Mouse (Mus musculus): Measurements from ENCODE around the gene Fam189a1. TPM values are rescaled to one million over a fixed set of nuclear protein-coding genes. Genes with fewer than 3 reads are reported as not detected.

The Fam189a1 gene
- total and polyA plus RNA-seq, 3 experiments = 0.10 TPM; not detected in 2

DNA sequence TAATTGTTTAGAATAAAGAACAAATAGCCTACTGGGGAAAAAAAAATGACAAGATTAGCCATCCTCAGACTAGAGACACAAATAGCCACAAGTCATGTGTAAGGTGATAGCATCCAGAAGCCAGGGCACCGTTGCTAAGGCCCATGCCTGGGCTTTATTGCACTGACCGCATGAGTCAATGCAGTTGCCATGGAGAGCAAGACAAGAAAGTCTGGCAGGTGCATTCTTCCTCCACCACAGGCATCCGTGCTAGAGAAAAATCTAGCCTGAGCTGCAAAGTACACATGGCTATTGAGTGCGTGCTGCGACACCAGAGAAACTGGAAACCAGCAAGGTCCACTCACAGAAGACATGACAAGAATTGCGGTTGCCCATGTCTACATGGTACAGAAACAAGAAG, 347.5 kb downstream of the Fam189a1 start:
- H3K36me3 ChIP-seq (replicated peaks in 1 of 2; ENCODE audit: control insufficient read depth in 1 of 2, insufficient read depth in 1 of 2, low read length in 1 of 2) = no peaks in the 10 kb centered on the region
- TF ChIP-seq ELF1 (IDR thresholded peaks at IDR 0.05; ENCODE audit: low read depth, low read length) (no peak), TCF12 (IDR thresholded peaks at IDR 0.05; ENCODE audit: low read depth, low read length) (no peak), USF2 (conservative IDR thresholded peaks at IDR 0.05; ENCODE audit: low read depth, low read length) (no peak), MYC (IDR thresholded peaks at IDR 0.05; ENCODE audit: low read depth, low read length) (no peak), SMC3 (IDR thresholded peaks at IDR 0.05; ENCODE audit: low read depth, low read length) (no peak), MEF2A (IDR thresholded peaks at IDR 0.05; ENCODE audit: borderline replicate concordance, low read depth, low read length) (no peak), USF1 (IDR thresholded peaks at IDR 0.05; ENCODE audit: low read depth, low read length) (no peak), HCFC1 (IDR thresholded peaks at IDR 0.05; ENCODE audit: low read depth, low read length) (no peak), MAZ (IDR thresholded peaks at IDR 0.05; ENCODE audit: low read depth, low read length) (no peak), SIN3A (IDR thresholded peaks at IDR 0.05; ENCODE audit: low read length) (no peak), ZMIZ1 (IDR thresholded peaks at IDR 0.05; ENCODE audit: low read depth, low read length) (no peak), BHLHE40 (IDR thresholded peaks at IDR 0.05; ENCODE audit: low read depth, low read length) (no peak), POLR2AphosphoS2 (IDR thresholded peaks at IDR 0.05; ENCODE audit: low read depth, low read length) (no peak), ETS1 (conservative IDR thresholded peaks at IDR 0.05; ENCODE audit: low read depth, low read length) (no peak), ZKSCAN1 (IDR thresholded peaks at IDR 0.05; ENCODE audit: borderline replicate concordance, low read depth, low read length) (no peak), JUND (conservative IDR thresholded peaks at IDR 0.05; ENCODE audit: low read depth, low read length) (no peak), RAD21 (IDR thresholded peaks at IDR 0.05; ENCODE audit: low read depth, low read length) (no peak), POLR2A (IDR thresholded peaks at IDR 0.05; ENCODE audit: low read depth, low read length) (no peak), JUN (IDR thresholded peaks at IDR 0.05; ENCODE audit: insufficient read depth, low read depth, low read length) (no peak), CTCF (conservative IDR thresholded peaks at IDR 0.05 in 1 of 2, IDR thresholded peaks at IDR 0.05 in 1 of 2; ENCODE audit: low read depth in 2 of 2, low read length in 2 of 2) (no peak)
- in situ Hi-C loops (cut with MboI; ENCODE audit: low pct_ligation_motif_present, low pct_unique_long_range_greater_than_20kb, low sequenced_read_pairs) (no loop called here), dilution Hi-C loops (cut with MboI; ENCODE audit: extremely low pct_ligation_motif_present, extremely low pct_unique_long_range_greater_than_20kb, low sequenced_read_pairs) (no loop called here)
- no peak overlapping the region for H3K4me3 ChIP-seq (replicated peaks in 1 of 3; ENCODE audit: low read depth in 2 of 3, low read length in 2 of 3, poor library complexity in 1 of 3)
- H3K4me2 ChIP-seq (ENCODE audit: insufficient read depth, low read depth, poor library complexity, severe bottlenecking) = no peak overlapping the region
- H3K27me3 ChIP-seq (replicated peaks) = peaks cover 5% of the 10 kb centered on the region
- no peaks in the 10 kb centered on the region for H3K79me2 ChIP-seq (replicated peaks; ENCODE audit: control insufficient read depth, extremely low read depth, insufficient read depth, poor library complexity, severe bottlenecking)
- H3K4me1 ChIP-seq (ENCODE audit: control insufficient read depth in 1 of 2, insufficient read depth in 2 of 2) = no peaks in the 10 kb centered on the region
- no peak for DNase-seq (ENCODE audit: extremely low read depth)
- no peak overlapping the region for H3K27ac ChIP-seq (ENCODE audit: insufficient read depth, low read depth)
- no peaks in the 10 kb centered on the region for H3K9me3 ChIP-seq (replicated peaks; ENCODE audit: low read length)
- H3K9ac ChIP-seq (ENCODE audit: insufficient read depth, low read depth) = no peak overlapping the region

DNA sequence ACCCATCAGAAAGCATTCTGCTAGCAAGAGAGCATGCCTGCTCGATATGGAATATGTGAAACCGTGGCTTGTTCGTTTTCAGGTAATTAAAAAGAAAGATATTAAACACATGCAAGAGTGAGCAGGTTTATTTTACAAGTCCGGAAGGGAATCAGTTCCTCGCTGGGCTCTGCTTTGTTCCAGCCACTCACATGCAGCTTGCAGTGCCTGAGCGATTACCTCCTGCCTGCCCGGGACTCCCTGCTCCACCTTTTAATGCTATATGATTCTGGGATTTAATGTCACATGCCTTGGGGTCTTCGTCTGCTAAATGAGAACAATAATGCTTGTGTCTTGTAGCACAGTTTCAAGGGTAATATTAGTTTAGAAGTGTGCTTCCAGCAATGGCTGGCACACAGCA, 351.3 kb downstream of the Fam189a1 start:
- H3K27ac ChIP-seq (ENCODE audit: insufficient read depth, low read depth) = no peak overlapping the region
- H3K9me3 ChIP-seq (replicated peaks; ENCODE audit: low read length) = no peaks in the 10 kb centered on the region
- H3K79me2 ChIP-seq (replicated peaks; ENCODE audit: control insufficient read depth, extremely low read depth, insufficient read depth, poor library complexity, severe bottlenecking) = no peaks in the 10 kb centered on the region
- TF ChIP-seq USF2 (conservative IDR thresholded peaks at IDR 0.05; ENCODE audit: low read depth, low read length) (no peak), TCF12 (IDR thresholded peaks at IDR 0.05; ENCODE audit: low read depth, low read length) (no peak), EP300 (IDR thresholded peaks at IDR 0.05; ENCODE audit: low read length) (no peak), SMC3 (IDR thresholded peaks at IDR 0.05; ENCODE audit: low read depth, low read length) (no peak)
- H3K27me3 ChIP-seq (replicated peaks) = no peaks in the 10 kb centered on the region
- peaks cover 0 to 1% of the 10 kb centered on the region in 2 experiments; a peak in 1 of 4 replicates for H3K4me1 ChIP-seq (ENCODE audit: control insufficient read depth in 1 of 2, insufficient read depth in 2 of 2)
- no peak overlapping the region for H3K4me2 ChIP-seq (ENCODE audit: insufficient read depth, low read depth, poor library complexity, severe bottlenecking)
- DNase-seq (ENCODE audit: extremely low read depth) = no peak
- H3K36me3 ChIP-seq (replicated peaks in 1 of 2; ENCODE audit: control insufficient read depth in 1 of 2, insufficient read depth in 1 of 2, low read length in 1 of 2) = no peaks in the 10 kb centered on the region
- no peak overlapping the region for H3K4me3 ChIP-seq (replicated peaks in 1 of 3; ENCODE audit: low read depth in 2 of 3, low read length in 2 of 3, poor library complexity in 1 of 3)
- dilution Hi-C loops (cut with MboI; ENCODE audit: extremely low pct_ligation_motif_present, extremely low pct_unique_long_range_greater_than_20kb, low sequenced_read_pairs) (no loop called here), in situ Hi-C loops (cut with MboI; ENCODE audit: low pct_ligation_motif_present, low pct_unique_long_range_greater_than_20kb, low sequenced_read_pairs) (no loop called here)
- H3K9ac ChIP-seq (ENCODE audit: insufficient read depth, low read depth) = no peak overlapping the region
